Mouse (Mus musculus): ENCODE measurements around the gene Slc7a11.

DNA sequence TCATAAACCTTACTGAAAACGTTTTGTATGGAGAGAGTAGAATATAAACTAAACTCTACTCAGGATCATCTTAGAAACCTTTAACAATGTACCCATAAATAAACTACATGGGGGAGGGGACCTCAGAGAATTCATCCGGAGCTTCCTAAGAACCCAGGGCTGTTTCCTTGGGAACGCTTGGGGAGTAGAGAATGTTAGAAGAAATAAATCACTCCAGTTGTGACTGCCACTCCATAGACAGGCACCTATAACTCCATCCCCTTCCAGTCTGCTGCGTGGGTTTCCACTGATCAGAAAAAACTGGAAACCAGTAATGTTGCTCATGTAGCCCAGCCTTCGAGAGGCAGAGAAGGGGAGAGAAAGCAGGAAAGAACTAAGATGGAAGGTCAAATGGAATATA is 210.3 kb downstream of the Slc7a11 start:
- no peak for TF ChIP-seq CTCF (IDR thresholded peaks at IDR 0.05; ENCODE audit: insufficient read depth, low read length)
- TF ChIP-seq POLR2A (IDR thresholded peaks at IDR 0.05; ENCODE audit: borderline replicate concordance, extremely low read depth, low read depth, low read length), result no peak
